ENCODE assay signal across 8 mouse cellular contexts in the genomic region with DNA sequence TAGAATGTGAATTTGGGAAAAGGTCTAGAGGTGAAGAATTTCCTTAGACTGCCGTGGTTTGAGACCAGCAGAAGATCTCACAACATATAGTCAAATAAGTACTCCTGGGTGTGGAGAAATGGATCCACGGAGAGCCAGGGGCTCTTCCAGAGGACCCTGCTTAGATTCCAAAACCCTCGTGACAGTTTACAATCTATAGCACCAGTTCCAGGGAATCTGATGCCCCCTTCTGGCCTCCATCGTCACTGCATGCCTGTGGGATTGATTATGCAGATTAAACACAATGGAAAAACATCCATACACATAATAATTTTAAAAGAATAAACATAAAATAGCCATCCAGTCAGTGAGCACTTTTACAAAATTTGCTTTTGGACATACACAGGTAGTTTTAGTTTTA. TPM values are rescaled to one million over a fixed set of nuclear protein-coding genes. Genes with fewer than 3 reads are reported as not detected.
DNase-seq lines count a peak whose midpoint lies in the region; ATAC-seq lines count a peak whose summit lies in the region.

No protein-coding gene starts in this region.

- H3K4me3 ChIP-seq in hindbrain, embryonic 10.5 days: no peak overlapping the region
- H3K4me3 ChIP-seq in hindbrain, embryonic 13.5 days: no peak overlapping the region
- no peak overlapping the region for H3K4me3 ChIP-seq in forebrain, embryonic 13.5 days

- H3K27ac ChIP-seq in hindbrain, embryonic 10.5 days: no peak overlapping the region
- H3K27ac ChIP-seq in hindbrain, embryonic 13.5 days: no peak overlapping the region
- no peak overlapping the region for H3K27ac ChIP-seq in forebrain, embryonic 13.5 days

- no peak overlapping the region for H3K9ac ChIP-seq in hindbrain, embryonic 13.5 days
- no peak overlapping the region for H3K9ac ChIP-seq in forebrain, embryonic 13.5 days

- 0 out of 2 replicates have a peak, but pooled peaks cover 6% of the 10 kb centered on the region for H3K9me3 ChIP-seq in hindbrain, embryonic 10.5 days
- H3K9me3 ChIP-seq in hindbrain, embryonic 13.5 days: no peaks in the 10 kb centered on the region
- no peaks in the 10 kb centered on the region for H3K9me3 ChIP-seq in forebrain, embryonic 13.5 days (replicated peaks)

- no peak; the same call in 1 of the 2 replicates for ATAC-seq in hindbrain, embryonic 13.5 days (ENCODE audit: low FRiP score)
- peak; percentile 41; the same call in 1 of the 2 replicates for ATAC-seq in forebrain, embryonic 13.5 days
- ATAC-seq in CD4-positive, CD25-positive, alpha-beta regulatory T cell, adult 4 months: no peak

- DNase-seq in hindbrain, embryonic 10.5 days (ENCODE audit: low spot score): peak; percentile 64
- peak; percentile 76 for DNase-seq in 3T3-L1 (ENCODE audit: low read depth, low spot score)
- DNase-seq in adrenal gland, postnatal 10 days: peak; percentile 78
- peak; percentile 57 for DNase-seq in left cerebral cortex, postnatal 4 days
- DNase-seq in testis, postnatal 10 days (ENCODE audit: low spot score): peak; percentile 76

- WGBS in hindbrain, embryonic 10.5 days: 35% methylated on average over 4 of the region's 4 CpGs
- 30% methylated on average over 4 of the region's 4 CpGs for WGBS in hindbrain, embryonic 13.5 days
- 30% methylated on average over 4 of the region's 4 CpGs for WGBS in forebrain, embryonic 13.5 days

- intact Hi-C loops in left cerebral cortex, postnatal 4 days (cut with DNase I): loop anchor here (10.0 kb wide), 1 partner anchor 56 kb away; no protein-coding TSS in a partner anchor

- H3K4me1 ChIP-seq in hindbrain, embryonic 10.5 days (replicated peaks): no peaks in the 10 kb centered on the region
- H3K4me1 ChIP-seq in hindbrain, embryonic 13.5 days (replicated peaks): no peaks in the 10 kb centered on the region
- no peaks in the 10 kb centered on the region for H3K4me1 ChIP-seq in forebrain, embryonic 13.5 days

- peaks cover 72% of the 10 kb centered on the region for H3K36me3 ChIP-seq in hindbrain, embryonic 10.5 days
- peaks cover 23% of the 10 kb centered on the region for H3K36me3 ChIP-seq in hindbrain, embryonic 13.5 days
- peaks cover 47% of the 10 kb centered on the region for H3K36me3 ChIP-seq in forebrain, embryonic 13.5 days (ENCODE audit: poor library complexity, severe bottlenecking)

- H3K4me2 ChIP-seq in hindbrain, embryonic 13.5 days: no peak overlapping the region
- H3K4me2 ChIP-seq in forebrain, embryonic 13.5 days: no peak overlapping the region

- no peaks in the 10 kb centered on the region for H3K27me3 ChIP-seq in hindbrain, embryonic 10.5 days (ENCODE audit: insufficient read depth, poor library complexity, severe bottlenecking)
- no peaks in the 10 kb centered on the region for H3K27me3 ChIP-seq in hindbrain, embryonic 13.5 days
- H3K27me3 ChIP-seq in forebrain, embryonic 13.5 days: no peaks in the 10 kb centered on the region

RNA-seq across cellular contexts. Expression of a gene that starts 58.3 kb away (rescaled TPM):
- polyA plus RNA-seq in hindbrain, embryonic 10.5 days (2016; fragmentation: Nextera tagmentation; extraction: Ambion mirVana): 0.16 and 0.41 TPM in 2 replicates
- 0.21 TPM in 2 replicates for polyA plus RNA-seq in hindbrain, embryonic 13.5 days (2015; fragmentation: Nextera tagmentation; extraction: Ambion mirVana)
- under 1 TPM in 1 of 2 experiments, not detected in 1; 0.15 TPM for total RNA-seq in adrenal gland, postnatal 10 days (2021)
- polyA plus RNA-seq in forebrain, embryonic 13.5 days (2015; fragmentation: Nextera tagmentation; extraction: Ambion mirVana): 0.17 and 0.18 TPM in 2 replicates
- total RNA-seq in left cerebral cortex, postnatal 4 days (2021): not detected
- polyA plus RNA-seq in CD4-positive, CD25-positive, alpha-beta regulatory T cell, adult 4 months (2017; shearing (Covaris generic)): not detected
